Mouse (Mus musculus) kidney, postnatal 14 days (tissue): ENCODE data around the gene Gm29427.

ENCODE experiments used
- DNase-seq: peaks from one replicate; pipeline ENCODE4 v3.0.0; 2022; ENCODE audit warnings: mixed read lengths

Gm29427 gene

GRCm38 (mm10) chr1:130644103-130644502 is 71.5 kb downstream of the Gm29427 start:
- no peak for DNase-seq

- DNase-seq = no peak
Measured at GRCm38 (mm10) chr1:130640967-130641366, 74.6 kb downstream of the Gm29427 start.

GRCm38 (mm10) chr1:130633761-130634410 is 81.7 kb downstream of the Gm29427 start:
- DNase-seq = peak; percentile 73

- no peak for DNase-seq
Measured at GRCm38 (mm10) chr1:130633316-130633715, 82.3 kb downstream of the Gm29427 start.

- DNase-seq = no peak
Measured at GRCm38 (mm10) chr1:130629521-130629920, 86.1 kb downstream of the Gm29427 start, which contains the start of gene Zp3r. Gene Zp3r (minus strand): TSS chr1:130629621.
